Mouse (Mus musculus): Measurements from ENCODE around the gene Nlrp4c.
"Not testable (repeated sequence)": the region's sequence is repeated elsewhere in the genome, so short reads cannot be mapped to it uniquely, and the experiment has no call there.

Nlrp4c gene

GRCm38 (mm10) chr7:6044861-6045260 is at the start of gene Nlrp4c:
Gene Nlrp4c, plus strand, starts transcription at chr7:6045161.
- DNase-seq (ENCODE audit: low spot score) = no peak

- DNase-seq (ENCODE audit: low spot score) = no peak
These were observed 34.1 kb upstream of the Nlrp4c start, which contains the start of gene Vmn1r65 for GRCm38 (mm10) chr7:6010910-6011309. Gene Vmn1r65, minus strand, starts transcription at chr7:6011010.

DNA sequence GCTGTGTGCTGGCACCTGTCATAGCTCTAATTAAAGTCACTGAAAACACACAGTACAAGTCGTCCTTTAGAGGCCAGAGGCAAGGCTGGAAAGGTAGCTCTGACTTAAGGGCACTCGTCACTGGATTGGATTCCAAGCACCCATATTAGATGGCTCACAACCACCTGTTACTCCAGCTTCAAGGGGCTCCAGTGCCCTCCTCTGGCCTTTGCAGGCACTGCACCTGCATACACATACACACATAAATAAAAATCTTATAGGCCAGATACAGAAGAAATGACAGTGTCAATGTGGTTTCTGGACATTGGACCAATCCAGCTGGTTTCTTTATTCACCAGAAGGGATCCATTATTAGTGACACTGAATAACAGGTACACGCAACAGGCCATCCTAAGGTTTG is 74.5 kb downstream of the Nlrp4c start:
- no peak for DNase-seq (ENCODE audit: low spot score)

DNA sequence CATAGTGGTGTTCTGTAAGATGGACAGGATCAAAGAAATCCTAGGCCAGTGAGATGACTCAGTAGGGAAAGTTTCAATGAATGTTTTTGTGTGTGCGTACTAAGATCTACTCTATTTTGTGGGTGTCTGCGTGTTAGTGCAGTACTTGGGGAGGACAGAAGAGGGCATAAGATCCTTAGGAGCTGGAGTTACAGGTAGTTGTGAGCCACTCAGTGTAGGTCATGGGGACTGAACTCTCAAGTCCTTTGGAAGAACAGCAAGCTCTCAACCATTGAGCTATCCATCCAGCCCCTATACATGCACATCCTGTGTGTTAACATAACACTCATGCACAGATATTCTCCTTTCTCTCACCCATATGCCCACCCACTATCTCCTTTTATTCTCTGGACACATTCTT is 75.1 kb downstream of the Nlrp4c start:
- DNase-seq (ENCODE audit: low spot score) = not testable (repeated sequence)

DNA sequence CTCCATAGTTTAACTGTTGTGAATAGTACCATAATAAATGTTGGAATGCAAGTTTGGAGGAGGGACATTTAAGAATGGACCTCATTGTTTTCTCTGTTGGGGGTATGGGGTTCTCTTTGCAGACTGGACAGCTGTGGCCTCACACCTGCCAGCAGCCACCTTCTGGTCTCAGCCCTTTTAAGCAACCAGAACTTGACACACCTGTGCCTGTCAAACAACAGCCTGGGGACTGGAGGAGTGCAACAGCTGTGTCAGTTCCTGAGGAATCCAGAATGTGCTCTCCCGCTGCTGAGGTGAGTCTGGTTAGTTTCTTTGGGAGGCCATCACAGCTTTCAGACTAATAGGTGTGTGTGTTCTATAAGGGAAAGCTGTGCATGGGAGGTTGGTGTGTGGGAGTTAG is 76.2 kb downstream of the Nlrp4c start:
- not testable (repeated sequence) for DNase-seq (ENCODE audit: low spot score)

DNA sequence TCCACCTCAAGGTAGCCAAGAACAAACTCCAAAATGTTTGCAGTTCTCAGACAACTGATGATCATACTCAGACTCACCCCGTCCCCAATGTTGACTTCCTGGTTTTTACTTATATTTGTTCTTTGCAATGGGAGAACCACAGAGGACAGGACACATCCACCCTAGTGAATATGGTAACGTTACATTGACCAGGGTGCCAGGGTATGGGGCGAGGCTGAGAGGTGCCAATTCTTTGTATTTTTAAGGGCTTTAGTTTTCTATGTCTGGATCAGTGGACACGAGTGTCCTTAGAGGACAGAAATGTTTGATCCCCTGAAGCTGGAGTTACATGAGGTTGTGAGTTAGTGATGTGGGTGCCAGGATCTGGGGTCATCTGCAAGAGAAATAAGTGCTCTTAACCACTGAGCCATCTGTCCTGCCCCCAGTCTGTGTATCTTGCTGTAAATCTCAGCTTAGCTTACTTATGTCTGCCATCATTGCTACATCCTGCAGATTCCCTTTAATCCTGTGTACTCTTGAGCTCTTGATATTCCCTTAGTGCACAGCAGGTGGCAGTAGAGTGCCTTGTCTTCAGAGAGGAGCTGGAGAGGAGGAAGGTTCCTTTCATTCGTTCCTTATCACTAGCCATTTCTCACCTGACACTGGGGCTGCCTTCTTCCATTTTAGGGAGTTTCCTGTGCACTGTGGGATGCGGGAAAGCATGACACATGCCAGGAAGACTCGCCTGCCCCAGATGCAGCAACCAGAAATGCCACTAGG is 81.9 kb downstream of the Nlrp4c start:
- DNase-seq (ENCODE audit: low spot score) = peak; percentile 81

GRCm38 (mm10) chr7:6130346-6130745 is 85.4 kb downstream of the Nlrp4c start:
- no peak for DNase-seq (ENCODE audit: low spot score)

- DNase-seq (ENCODE audit: low spot score) = no peak
These were observed 87.7 kb downstream of the Nlrp4c start for GRCm38 (mm10) chr7:6132646-6133045.

DNA sequence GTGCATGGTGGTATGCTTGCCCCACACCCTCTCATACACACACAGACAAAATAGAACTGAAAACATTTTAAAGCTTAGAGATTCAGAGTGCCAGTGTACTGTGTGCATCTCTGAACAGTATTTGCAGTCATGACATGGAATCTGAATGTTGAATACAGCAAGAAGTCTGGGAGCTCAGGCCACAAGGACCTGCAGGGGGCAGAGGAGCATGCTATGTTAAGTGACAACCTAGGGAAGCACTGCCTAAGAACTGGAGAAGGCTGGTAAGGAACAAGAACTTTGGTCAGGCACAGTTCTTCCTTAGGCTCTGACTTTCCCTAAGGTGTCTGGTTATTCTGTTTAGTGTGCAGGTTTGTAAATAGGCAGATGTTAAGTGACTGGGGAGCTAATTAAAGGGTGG is 91.5 kb downstream of the Nlrp4c start:
- no peak for DNase-seq (ENCODE audit: low spot score)

DNA sequence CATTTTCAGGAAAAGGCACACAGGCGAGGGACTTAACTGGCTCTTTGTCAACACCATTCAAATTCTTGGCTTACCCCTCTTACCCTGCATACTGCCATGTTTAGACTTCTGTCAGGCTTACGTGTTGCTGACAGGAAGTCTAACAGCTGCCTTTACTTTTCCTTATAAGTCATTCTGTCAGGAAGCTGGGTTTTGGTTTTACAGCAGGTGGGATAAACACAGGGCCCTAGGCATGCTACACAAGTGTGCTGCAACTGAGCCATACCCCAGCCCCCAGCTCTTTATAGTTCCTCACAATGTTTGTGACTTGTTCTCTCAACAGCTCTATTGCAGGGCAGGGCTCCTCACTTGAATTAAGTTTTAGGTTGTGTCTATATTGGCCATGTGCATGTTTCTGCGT is 94.3 kb downstream of the Nlrp4c start:
- DNase-seq (ENCODE audit: low spot score) = no peak

- no peak for DNase-seq (ENCODE audit: low spot score)
These were observed 99.1 kb downstream of the Nlrp4c start for GRCm38 (mm10) chr7:6143991-6144531.

GRCm38 (mm10) chr7:6145423-6146188 is 100.6 kb downstream of the Nlrp4c start:
- DNase-seq (ENCODE audit: low spot score) = no peak

- no peak for DNase-seq (ENCODE audit: low spot score)
These were observed 101.4 kb downstream of the Nlrp4c start for GRCm38 (mm10) chr7:6146194-6146981.

GRCm38 (mm10) chr7:6146982-6147325 is 102.0 kb downstream of the Nlrp4c start:
- DNase-seq (ENCODE audit: low spot score) = no peak

GRCm38 (mm10) chr7:6147688-6148087 is 102.7 kb downstream of the Nlrp4c start:
- DNase-seq (ENCODE audit: low spot score) = no peak

- DNase-seq (ENCODE audit: low spot score) = no peak
These were observed 106.3 kb downstream of the Nlrp4c start for GRCm38 (mm10) chr7:6151266-6151665.

DNA sequence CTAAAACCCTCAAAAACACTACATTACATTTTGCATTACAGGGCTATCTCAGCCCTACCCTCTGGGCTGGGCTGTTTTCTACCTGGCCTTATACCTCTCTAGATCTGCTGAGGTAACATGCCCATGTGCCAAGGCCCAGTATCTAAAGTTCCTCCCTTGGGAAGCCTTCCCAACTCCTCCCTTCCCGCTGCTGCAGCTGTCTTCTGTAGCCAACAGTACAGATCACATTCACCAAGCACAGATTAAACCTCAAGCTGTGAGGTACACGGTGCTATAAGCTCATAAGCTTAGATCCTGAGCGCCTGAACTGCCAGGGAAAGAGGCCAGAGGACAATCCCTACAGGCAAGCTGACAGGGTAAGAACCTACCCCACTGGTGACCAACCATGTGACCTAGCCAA is 107.1 kb downstream of the Nlrp4c start:
- DNase-seq (ENCODE audit: low spot score) = no peak

DNA sequence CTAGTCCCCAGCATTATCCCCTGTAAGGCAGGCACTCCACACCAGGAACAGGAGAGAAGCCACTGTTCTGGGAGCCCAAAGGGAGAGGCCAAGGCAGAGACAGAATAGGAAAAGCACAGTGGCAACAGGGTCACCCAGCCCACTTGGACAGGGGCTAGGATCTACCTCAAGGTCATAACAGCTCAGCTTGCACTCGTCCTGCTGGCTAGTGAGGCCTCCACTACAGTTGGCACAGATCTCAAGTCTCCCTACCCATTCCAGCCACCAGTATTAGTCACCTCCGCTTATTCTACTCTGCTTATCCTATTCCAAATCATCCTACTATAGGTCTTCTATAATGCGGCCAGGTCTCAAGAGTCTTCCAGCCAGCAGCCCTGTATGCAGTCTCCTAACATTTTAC is 108.2 kb downstream of the Nlrp4c start:
- no peak for DNase-seq (ENCODE audit: low spot score)

GRCm38 (mm10) chr7:6154164-6154563 is 109.2 kb downstream of the Nlrp4c start:
- no peak for DNase-seq (ENCODE audit: low spot score)
